Mouse (Mus musculus): ENCODE data around the gene Lenep. TPM values are rescaled to one million over a fixed set of nuclear protein-coding genes. Genes with fewer than 3 reads are reported as not detected.

Lenep gene
- polyA plus RNA-seq, 1 experiment from 2014 or later: not detected

- Histone ChIP-seq H3K36me3 (ENCODE audit: control insufficient read depth, insufficient read depth, low read length) (no peaks in the 10 kb centered on the region), H3K4me3 (ENCODE audit: low read depth, low read length) (no peak overlapping the region), H3K4me2 (ENCODE audit: low read length) (no peak overlapping the region), H3K9me3 (replicated peaks; ENCODE audit: control insufficient read depth, low read length) (no peaks in the 10 kb centered on the region), H3K4me1 (ENCODE audit: control insufficient read depth, insufficient read depth, low read length) (no peaks in the 10 kb centered on the region), H3K27ac (ENCODE audit: low read depth, low read length) (no peak overlapping the region), H3K9ac (ENCODE audit: low read length) (no peak overlapping the region), H3K27me3 (replicated peaks; ENCODE audit: control insufficient read depth, insufficient read depth, low read length) (no peaks in the 10 kb centered on the region)
- 71% methylated on average over 3 of the region's 3 CpGs for WGBS
- DNase-seq (ENCODE audit: low spot score) (no peak), ATAC-seq (no peak)
These were observed 42.4 kb downstream of the Lenep start for GRCm38 (mm10) chr3:89360237-89360636.

GRCm38 (mm10) chr3:89359630-89360029, 43.0 kb downstream of the Lenep start:
- 74% methylated on average over 6 of the region's 6 CpGs for WGBS
- no peak for ATAC-seq
- Histone ChIP-seq H3K27ac (ENCODE audit: low read depth, low read length) (no peak overlapping the region), H3K9ac (ENCODE audit: low read length) (no peak overlapping the region), H3K27me3 (replicated peaks; ENCODE audit: control insufficient read depth, insufficient read depth, low read length) (no peaks in the 10 kb centered on the region), H3K36me3 (ENCODE audit: control insufficient read depth, insufficient read depth, low read length) (no peaks in the 10 kb centered on the region), H3K4me2 (ENCODE audit: low read length) (no peak overlapping the region), H3K9me3 (replicated peaks; ENCODE audit: control insufficient read depth, low read length) (no peaks in the 10 kb centered on the region), H3K4me1 (ENCODE audit: control insufficient read depth, insufficient read depth, low read length) (no peaks in the 10 kb centered on the region), H3K4me3 (ENCODE audit: low read depth, low read length) (no peak overlapping the region)
- no peak for DNase-seq (ENCODE audit: low spot score)

- no peak for ATAC-seq
- Histone ChIP-seq H3K27me3 (replicated peaks; ENCODE audit: control insufficient read depth, insufficient read depth, low read length) (no peaks in the 10 kb centered on the region), H3K4me1 (ENCODE audit: control insufficient read depth, insufficient read depth, low read length) (no peaks in the 10 kb centered on the region), H3K4me2 (ENCODE audit: low read length) (no peak overlapping the region), H3K36me3 (ENCODE audit: control insufficient read depth, insufficient read depth, low read length) (no peaks in the 10 kb centered on the region), H3K4me3 (ENCODE audit: low read depth, low read length) (no peak overlapping the region), H3K27ac (ENCODE audit: low read depth, low read length) (no peak overlapping the region), H3K9ac (ENCODE audit: low read length) (no peak overlapping the region), H3K9me3 (replicated peaks; ENCODE audit: control insufficient read depth, low read length) (no peaks in the 10 kb centered on the region)
- DNase-seq (ENCODE audit: low spot score): no peak
- 65% methylated on average over 9 of the region's 9 CpGs for WGBS
These were observed 46.6 kb downstream of the Lenep start for GRCm38 (mm10) chr3:89356029-89356428.

- H3K9ac ChIP-seq (ENCODE audit: low read length): no peak overlapping the region
- H3K4me3 ChIP-seq (ENCODE audit: low read depth, low read length): no peak overlapping the region
- no peak overlapping the region for H3K4me2 ChIP-seq (ENCODE audit: low read length)
- H3K4me1 ChIP-seq (ENCODE audit: control insufficient read depth, insufficient read depth, low read length): no peaks in the 10 kb centered on the region
- 78% methylated on average over 6 of the region's 6 CpGs for WGBS
- H3K36me3 ChIP-seq (ENCODE audit: control insufficient read depth, insufficient read depth, low read length): no peaks in the 10 kb centered on the region
- no peak for ATAC-seq
- no peak for DNase-seq (ENCODE audit: low spot score)
- H3K9me3 ChIP-seq (replicated peaks; ENCODE audit: control insufficient read depth, low read length): no peaks in the 10 kb centered on the region
- no peaks in the 10 kb centered on the region for H3K27me3 ChIP-seq (replicated peaks; ENCODE audit: control insufficient read depth, insufficient read depth, low read length)
- no peak overlapping the region for H3K27ac ChIP-seq (ENCODE audit: low read depth, low read length)
These were observed 47.1 kb downstream of the Lenep start for GRCm38 (mm10) chr3:89355512-89355902.

GRCm38 (mm10) chr3:89354816-89355511, 47.6 kb downstream of the Lenep start:
- Histone ChIP-seq H3K9me3 (replicated peaks; ENCODE audit: control insufficient read depth, low read length) (no peaks in the 10 kb centered on the region), H3K36me3 (ENCODE audit: control insufficient read depth, insufficient read depth, low read length) (no peaks in the 10 kb centered on the region), H3K27me3 (replicated peaks; ENCODE audit: control insufficient read depth, insufficient read depth, low read length) (no peaks in the 10 kb centered on the region), H3K27ac (ENCODE audit: low read depth, low read length) (no peak overlapping the region), H3K9ac (ENCODE audit: low read length) (no peak overlapping the region), H3K4me3 (ENCODE audit: low read depth, low read length) (no peak overlapping the region), H3K4me1 (ENCODE audit: control insufficient read depth, insufficient read depth, low read length) (no peaks in the 10 kb centered on the region), H3K4me2 (ENCODE audit: low read length) (no peak overlapping the region)
- WGBS: 19% methylated on average over 5 of the region's 5 CpGs
- peak; percentile 84 for DNase-seq (ENCODE audit: low spot score)
- ATAC-seq: peak; percentile 18; the same call in 1 of the 2 replicates

GRCm38 (mm10) chr3:89351271-89351670, 51.3 kb downstream of the Lenep start:
- Histone ChIP-seq H3K9me3 (replicated peaks; ENCODE audit: control insufficient read depth, low read length) (no peaks in the 10 kb centered on the region), H3K4me2 (ENCODE audit: low read length) (no peak overlapping the region), H3K27ac (ENCODE audit: low read depth, low read length) (no peak overlapping the region), H3K9ac (ENCODE audit: low read length) (no peak overlapping the region), H3K4me1 (ENCODE audit: control insufficient read depth, insufficient read depth, low read length) (peaks cover 5% of the 10 kb centered on the region; the same call in 1 of the 2 replicates), H3K4me3 (ENCODE audit: low read depth, low read length) (no peak overlapping the region), H3K36me3 (ENCODE audit: control insufficient read depth, insufficient read depth, low read length) (no peaks in the 10 kb centered on the region), H3K27me3 (replicated peaks; ENCODE audit: control insufficient read depth, insufficient read depth, low read length) (no peaks in the 10 kb centered on the region)
- no peak for ATAC-seq
- 85% methylated on average over 5 of the region's 5 CpGs for WGBS
- DNase-seq (ENCODE audit: low spot score): no peak

Other genes with a start within 250 kb of the Lenep start
- gene Hcn3, start 242.6 kb downstream of the Lenep start, polyA plus RNA-seq (2014; fragmentation: Nextera tagmentation; extraction: Ambion mirVana): 9.4 and 13.0 TPM in 2 replicates
- 17.0 and 17.9 TPM in 2 replicates for gene Clk2, start 238.0 kb downstream of the Lenep start, polyA plus RNA-seq (2014; fragmentation: Nextera tagmentation; extraction: Ambion mirVana)
- 90.5 and 104 TPM in 2 replicates for gene Scamp3, start 225.3 kb downstream of the Lenep start, polyA plus RNA-seq (2014; fragmentation: Nextera tagmentation; extraction: Ambion mirVana)
- 14.7 and 21.7 TPM in 2 replicates for gene Fam189b, start 219.7 kb downstream of the Lenep start, polyA plus RNA-seq (2014; fragmentation: Nextera tagmentation; extraction: Ambion mirVana)
- gene Gba, start 199.9 kb downstream of the Lenep start, polyA plus RNA-seq (2014; fragmentation: Nextera tagmentation; extraction: Ambion mirVana): 45.6 and 47.9 TPM in 2 replicates
- gene Thbs3, start 187.6 kb downstream of the Lenep start, polyA plus RNA-seq (2014; fragmentation: Nextera tagmentation; extraction: Ambion mirVana): 49.9 and 57.2 TPM in 2 replicates
- 156 and 182 TPM in 2 replicates for gene Mtx1, start 175.7 kb downstream of the Lenep start, polyA plus RNA-seq (2014; fragmentation: Nextera tagmentation; extraction: Ambion mirVana)
- 1.2 and 1.9 TPM in 2 replicates for gene Muc1, start 173.7 kb downstream of the Lenep start, polyA plus RNA-seq (2014; fragmentation: Nextera tagmentation; extraction: Ambion mirVana)
- 197 and 234 TPM in 2 replicates for gene Krtcap2, start 156.8 kb downstream of the Lenep start, polyA plus RNA-seq (2014; fragmentation: Nextera tagmentation; extraction: Ambion mirVana)
- gene Trim46, start 156.5 kb downstream of the Lenep start, polyA plus RNA-seq (2014; fragmentation: Nextera tagmentation; extraction: Ambion mirVana): 34.0 and 50.3 TPM in 2 replicates
- gene Dpm3, start 143.4 kb downstream of the Lenep start, polyA plus RNA-seq (2014; fragmentation: Nextera tagmentation; extraction: Ambion mirVana): 91.5 and 112 TPM in 2 replicates
- 32.4 and 38.4 TPM in 2 replicates for gene Slc50a1, start 132.2 kb downstream of the Lenep start, polyA plus RNA-seq (2014; fragmentation: Nextera tagmentation; extraction: Ambion mirVana)
- 10.5 and 11.6 TPM in 2 replicates for gene Efna1, start 121.7 kb downstream of the Lenep start, polyA plus RNA-seq (2014; fragmentation: Nextera tagmentation; extraction: Ambion mirVana)
- gene Efna3, start 79.8 kb downstream of the Lenep start, polyA plus RNA-seq (2014; fragmentation: Nextera tagmentation; extraction: Ambion mirVana): 30.1 and 42.0 TPM in 2 replicates
- 12.3 and 14.6 TPM in 2 replicates for gene Efna4, start 64.8 kb downstream of the Lenep start, polyA plus RNA-seq (2014; fragmentation: Nextera tagmentation; extraction: Ambion mirVana)
- 13.4 and 19.3 TPM in 2 replicates for gene Adam15, start 52.8 kb downstream of the Lenep start, polyA plus RNA-seq (2014; fragmentation: Nextera tagmentation; extraction: Ambion mirVana)
- 0.08 and 0.15 TPM in 2 replicates for gene Dcst2, start 40.8 kb downstream of the Lenep start, polyA plus RNA-seq (2014; fragmentation: Nextera tagmentation; extraction: Ambion mirVana)
- gene Dcst1, start 37.5 kb downstream of the Lenep start, polyA plus RNA-seq (2014; fragmentation: Nextera tagmentation; extraction: Ambion mirVana): 0.78 and 0.83 TPM in 2 replicates
- 0.28 and 0.41 TPM in 2 replicates for gene Zbtb7b, start 8.0 kb downstream of the Lenep start, polyA plus RNA-seq (2014; fragmentation: Nextera tagmentation; extraction: Ambion mirVana)
- 34.9 and 41.0 TPM in 2 replicates for gene Flad1, start 9.1 kb upstream of the Lenep start, polyA plus RNA-seq (2014; fragmentation: Nextera tagmentation; extraction: Ambion mirVana)
- 200 and 269 TPM in 2 replicates for gene Cks1b, start 15.6 kb upstream of the Lenep start, polyA plus RNA-seq (2014; fragmentation: Nextera tagmentation; extraction: Ambion mirVana)
- 9.9 and 11.8 TPM in 2 replicates for gene Shc1, start 15.7 kb upstream of the Lenep start, polyA plus RNA-seq (2014; fragmentation: Nextera tagmentation; extraction: Ambion mirVana)
- gene Pygo2, start 27.4 kb upstream of the Lenep start, polyA plus RNA-seq (2014; fragmentation: Nextera tagmentation; extraction: Ambion mirVana): 35.2 and 41.1 TPM in 2 replicates
- 7.7 and 8.3 TPM in 2 replicates for gene Pbxip1, start 33.9 kb upstream of the Lenep start, polyA plus RNA-seq (2014; fragmentation: Nextera tagmentation; extraction: Ambion mirVana)
- 84.4 and 90.2 TPM in 2 replicates for gene Pmvk, start 51.7 kb upstream of the Lenep start, polyA plus RNA-seq (2014; fragmentation: Nextera tagmentation; extraction: Ambion mirVana)
- gene Kcnn3, start 117.4 kb upstream of the Lenep start, polyA plus RNA-seq (2014; fragmentation: Nextera tagmentation; extraction: Ambion mirVana): 4.8 and 6.1 TPM in 2 replicates

Measured in forebrain, embryonic 14.5 days (tissue).